Mouse (Mus musculus): ENCODE results near the gene Gdf1.

- TF ChIP-seq CTCF (IDR thresholded peaks at IDR 0.05; ENCODE audit: low read depth): no peak
- TF ChIP-seq EP300 (optimal IDR thresholded peaks at IDR 0.05): no peak
Observed at GRCm38 (mm10) chr8:70332878-70333202, 3.2 kb downstream of the Gdf1 start.
